Mouse (Mus musculus) natural killer cell, adult 2 months (primary cell): ENCODE data around the gene Ahcyl2.

ENCODE experiments used
- DNase-seq, 2 experiments: peaks; one replicate each; pipeline ENCODE4 v3.0.0; 2022; ENCODE audit warnings: low spot score in 2 of 2

Ahcyl2 gene

GRCm38 (mm10) chr6:29910631-29911030 is 142.8 kb downstream of the Ahcyl2 start:
- DNase-seq, result no peak

GRCm38 (mm10) chr6:29913673-29914072 is 145.9 kb downstream of the Ahcyl2 start:
- no peak for DNase-seq

DNA sequence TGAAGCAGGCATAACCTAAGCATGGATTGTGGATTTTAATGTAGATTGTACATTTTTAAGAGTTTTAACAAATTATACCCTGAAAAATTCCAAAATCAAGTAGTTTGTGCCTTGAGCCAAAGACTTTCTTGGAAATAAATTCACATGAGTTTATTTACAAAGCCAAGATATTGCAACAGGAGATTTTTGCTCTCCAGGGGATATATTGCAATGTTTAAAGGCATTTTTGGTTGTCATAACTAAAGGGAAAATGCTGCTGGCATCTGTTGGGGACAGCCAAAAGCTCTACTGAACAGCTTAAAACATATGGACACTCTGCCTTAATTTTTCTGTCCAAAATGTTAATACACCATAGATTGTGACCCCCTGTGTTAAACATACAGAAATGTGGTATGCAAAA is 146.3 kb downstream of the Ahcyl2 start:
- DNase-seq, result no peak

- no peak for DNase-seq
Measured at GRCm38 (mm10) chr6:29915836-29916235, 148.0 kb downstream of the Ahcyl2 start.

DNA sequence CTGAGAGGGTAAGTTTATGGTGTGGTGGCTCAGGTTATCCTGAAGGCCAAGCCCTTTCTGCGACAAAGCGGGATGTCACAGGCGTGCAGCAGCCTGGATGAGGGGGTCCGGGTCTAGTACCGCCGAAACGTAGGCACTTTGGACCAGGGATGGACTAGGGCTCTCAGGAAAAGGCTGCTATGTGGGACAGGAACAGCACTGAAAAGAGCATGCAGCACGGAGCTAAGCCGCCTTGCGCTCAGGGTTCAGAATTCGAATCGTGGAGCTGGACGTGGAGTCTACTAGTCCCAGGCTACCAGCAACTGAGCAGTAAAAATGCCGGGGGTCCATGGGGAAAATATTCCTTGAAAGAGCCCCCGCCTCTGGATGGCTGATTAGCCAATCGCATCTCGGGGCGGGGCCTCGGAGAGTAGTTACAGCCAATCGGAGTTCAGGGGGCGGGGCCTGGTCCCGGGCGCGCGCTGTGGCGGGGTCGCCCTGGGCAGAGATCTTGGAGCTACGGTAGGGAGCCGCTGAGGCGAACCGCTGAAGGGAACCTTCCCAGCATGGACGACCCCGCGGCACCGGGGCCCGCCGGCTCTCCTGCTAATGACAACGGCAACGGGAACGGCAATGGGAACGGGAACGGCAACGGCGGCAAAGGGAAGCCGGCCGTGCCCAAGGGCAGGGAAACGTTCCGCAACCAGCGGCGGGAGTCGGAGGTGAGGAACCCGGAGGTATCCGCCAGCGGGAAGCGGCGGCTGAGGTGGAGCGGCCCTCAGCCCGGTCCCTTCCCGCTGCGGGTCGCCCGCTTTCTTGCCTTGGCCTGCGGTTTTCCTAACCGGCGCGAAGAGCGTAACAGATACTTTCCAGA is 148.9 kb downstream of the Ahcyl2 start, which contains the start of gene Strip2:
Gene Strip2 (plus strand): TSS at position 483 of the 853 bp plus-strand sequence.
- DNase-seq, result peak; percentile 60 to 65

- no peak for DNase-seq
Measured at GRCm38 (mm10) chr6:29917383-29917720, 149.5 kb downstream of the Ahcyl2 start.

DNA sequence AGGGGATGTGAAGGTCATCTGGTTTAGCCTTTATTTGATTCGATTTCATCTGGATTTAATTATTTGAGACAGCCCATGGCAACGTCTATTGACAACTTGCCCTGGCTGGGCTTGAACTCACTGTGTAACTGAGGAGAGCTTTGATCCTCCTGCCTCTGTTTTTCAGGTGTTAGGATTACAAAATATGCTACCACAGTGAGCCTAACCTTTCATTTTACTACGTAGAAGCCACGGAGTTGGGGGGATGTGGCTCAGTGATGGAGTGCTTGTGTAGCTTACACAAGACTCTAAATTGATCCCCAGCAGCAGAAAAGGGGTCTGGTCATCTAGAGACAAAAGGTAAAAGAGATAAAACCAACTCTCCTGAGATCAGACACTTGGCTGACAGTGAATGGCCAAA is 150.1 kb downstream of the Ahcyl2 start:
- no peak for DNase-seq

DNA sequence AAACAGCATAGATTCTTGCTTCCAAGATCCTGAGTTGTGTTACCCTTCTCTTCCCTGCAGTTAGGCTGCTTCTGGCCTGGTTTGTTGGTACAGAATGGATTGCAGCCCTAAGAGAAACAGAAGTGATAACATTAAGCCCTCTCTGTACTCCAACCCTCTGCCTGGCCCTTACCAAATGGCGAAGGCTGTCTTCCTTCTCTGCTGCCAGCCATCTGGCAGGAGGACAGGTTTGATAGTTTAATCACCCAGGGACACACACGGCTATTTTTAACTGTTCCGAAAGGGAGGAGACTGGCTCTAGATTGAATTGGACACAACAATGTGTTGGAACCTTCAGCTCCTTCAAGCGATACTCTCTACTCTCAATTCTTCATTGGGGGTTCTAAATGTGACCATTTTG is 155.7 kb downstream of the Ahcyl2 start:
- DNase-seq, result no peak

GRCm38 (mm10) chr6:29925594-29926219 is 157.9 kb downstream of the Ahcyl2 start:
- DNase-seq, result no peak

DNA sequence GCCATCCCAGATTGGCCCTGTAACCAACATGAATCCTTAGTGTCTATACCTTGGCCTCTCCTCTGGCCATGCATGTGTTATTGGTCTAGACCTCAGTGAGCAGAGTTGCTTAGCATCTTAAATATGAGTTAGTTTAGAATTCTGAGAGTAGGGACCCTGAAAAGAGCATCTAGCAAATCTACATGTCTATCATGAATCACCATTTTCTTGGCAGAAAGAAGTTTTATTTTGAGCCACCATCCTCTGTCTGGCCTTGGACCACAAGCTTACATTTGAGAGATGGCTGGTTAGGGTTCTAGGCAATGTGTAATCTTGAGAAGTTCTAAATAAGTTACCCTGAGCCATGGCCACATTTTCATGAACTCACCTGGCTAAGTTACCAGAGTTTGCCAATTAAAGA is 162.3 kb downstream of the Ahcyl2 start:
- DNase-seq, result no peak

DNA sequence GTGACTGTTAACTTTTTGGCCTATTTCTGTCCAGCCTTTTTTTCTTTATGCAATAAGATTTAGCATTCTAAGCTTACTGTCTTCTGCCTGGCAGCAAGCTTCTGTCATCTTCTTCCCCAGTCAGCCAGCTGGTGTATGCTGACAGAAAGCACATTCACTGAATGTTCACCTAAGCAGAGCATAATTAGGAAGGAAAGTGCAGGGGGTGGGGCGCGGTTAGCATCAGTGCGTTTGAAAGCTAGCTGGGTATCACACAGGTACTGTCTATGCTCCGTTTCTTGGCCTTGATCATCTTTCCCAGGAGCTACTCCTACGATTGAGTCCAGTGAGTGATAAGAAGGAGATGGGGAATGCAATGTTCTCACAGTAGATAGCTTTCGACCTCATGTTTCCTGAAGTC is 162.9 kb downstream of the Ahcyl2 start:
- DNase-seq, result no peak

DNA sequence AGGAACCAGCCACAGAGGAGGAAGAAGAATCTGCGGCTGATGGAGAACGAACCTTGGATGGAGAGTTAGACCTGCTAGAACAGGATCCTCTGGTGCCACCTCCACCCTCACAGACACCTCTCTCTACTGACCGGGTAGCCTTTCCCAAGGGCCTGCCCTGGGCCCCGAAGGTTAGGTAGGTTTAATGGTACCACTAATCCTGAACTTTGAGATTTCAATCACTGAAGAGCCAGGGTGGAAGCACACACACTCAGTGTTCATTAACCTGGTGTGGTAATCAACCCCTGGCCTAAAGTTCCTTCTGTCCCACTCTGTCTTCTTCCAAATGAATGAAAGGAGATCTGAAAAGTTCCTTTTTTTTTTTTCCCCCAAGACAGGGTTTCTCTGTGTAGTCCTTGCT is 163.4 kb downstream of the Ahcyl2 start:
- no peak for DNase-seq

DNA sequence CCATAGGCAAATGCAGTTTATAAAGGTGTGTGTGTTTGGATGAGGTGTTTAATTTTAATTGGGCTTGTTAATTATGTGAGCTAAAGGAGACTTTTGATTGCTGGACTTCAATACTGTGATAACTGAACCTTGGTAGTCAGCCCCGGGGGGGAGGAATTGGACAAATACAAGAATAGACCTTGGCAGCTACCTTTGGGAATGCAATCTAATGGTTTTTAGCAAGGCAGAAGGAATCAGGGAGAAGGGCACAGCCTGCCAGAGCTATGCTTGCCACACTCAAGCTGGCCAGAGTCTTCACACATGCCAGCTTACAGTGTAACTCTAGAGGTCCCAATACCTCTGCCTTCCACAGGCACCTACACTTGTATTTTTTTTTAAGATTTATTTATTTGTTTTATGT is 167.9 kb downstream of the Ahcyl2 start:
- no peak for DNase-seq

- DNase-seq, result no peak
Measured at GRCm38 (mm10) chr6:29940428-29940827, 172.6 kb downstream of the Ahcyl2 start.

GRCm38 (mm10) chr6:29941036-29941435 is 173.2 kb downstream of the Ahcyl2 start:
- no peak for DNase-seq

DNA sequence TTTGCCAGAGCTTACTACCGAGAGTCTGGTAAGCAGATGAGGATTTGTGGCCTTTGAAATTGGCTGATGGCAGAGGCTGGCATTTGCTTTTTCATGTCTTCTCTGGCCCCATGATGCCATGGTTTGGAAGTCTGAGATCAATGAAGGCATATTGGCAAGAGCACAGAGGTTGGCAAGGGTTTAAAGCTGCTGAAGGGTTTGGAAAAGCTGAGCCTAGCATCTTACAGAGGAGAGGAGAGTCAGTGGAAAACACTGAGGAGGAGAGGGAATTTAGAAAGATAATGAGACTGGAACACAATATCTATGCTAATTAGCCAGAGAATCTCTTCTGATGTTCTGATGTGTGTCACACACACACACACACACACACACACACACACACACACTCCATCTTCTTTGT is 176.7 kb downstream of the Ahcyl2 start:
- no peak for DNase-seq

- no peak for DNase-seq
Measured at GRCm38 (mm10) chr6:29946568-29946967, 178.8 kb downstream of the Ahcyl2 start.

DNA sequence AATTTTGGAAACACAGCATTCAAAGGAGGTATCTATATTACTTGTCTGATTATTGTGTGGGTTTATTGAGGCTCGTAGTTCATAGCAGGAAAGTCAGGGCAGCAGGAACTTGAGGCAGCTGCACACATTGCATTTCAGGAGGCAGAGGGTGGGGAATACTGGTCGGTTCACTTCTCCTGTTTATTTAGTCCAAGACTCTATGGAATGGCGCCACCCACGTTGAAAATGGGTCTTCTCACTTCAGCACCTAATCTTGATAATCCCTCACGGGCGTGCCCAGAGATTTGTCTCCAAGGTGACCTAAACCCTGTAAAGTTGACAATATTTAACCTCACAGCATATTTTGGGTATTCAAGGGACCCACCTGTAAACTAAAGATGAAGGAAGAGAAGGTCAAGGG is 180.0 kb downstream of the Ahcyl2 start:
- DNase-seq, result no peak

- DNase-seq, result no peak
Measured at GRCm38 (mm10) chr6:29956749-29957148, 188.9 kb downstream of the Ahcyl2 start.

DNA sequence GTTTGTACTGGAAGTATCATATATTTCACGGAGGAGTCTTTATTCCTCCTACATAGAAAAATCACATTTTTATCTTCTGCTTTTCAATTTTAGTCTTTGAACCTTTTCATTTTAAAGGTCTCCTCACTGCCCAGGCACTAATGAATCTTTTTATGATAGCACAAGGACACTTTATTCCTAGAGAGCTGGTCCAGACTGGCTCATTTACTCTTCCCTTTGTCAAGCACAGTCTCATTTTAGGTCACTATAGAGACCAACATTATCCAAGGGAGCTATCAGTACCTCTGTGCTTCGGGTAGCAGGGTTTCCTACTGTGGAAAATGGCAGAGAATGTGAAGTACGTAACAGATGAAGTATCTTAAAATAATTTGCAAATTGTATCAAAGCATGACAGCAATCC is 190.9 kb downstream of the Ahcyl2 start:
- no peak for DNase-seq

DNA sequence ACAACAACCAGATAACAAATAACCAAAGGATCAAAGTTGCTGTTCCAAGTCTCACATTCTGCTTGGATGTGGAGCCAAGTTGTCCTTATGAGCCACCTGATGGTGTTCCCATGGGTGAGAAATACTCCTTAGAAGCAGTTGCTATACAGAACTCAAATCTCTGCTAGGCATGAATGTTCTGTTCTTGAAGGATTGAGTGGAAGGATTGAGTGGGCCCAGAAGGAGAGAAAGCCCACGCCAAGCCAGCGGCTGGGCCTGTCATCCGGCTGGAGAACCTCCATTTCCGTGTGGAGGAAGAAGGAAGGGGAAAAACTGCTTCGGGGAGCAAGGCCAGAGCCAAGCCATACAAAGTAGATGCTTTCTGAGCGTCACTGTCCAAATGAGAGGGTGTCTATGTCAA is 193.3 kb downstream of the Ahcyl2 start:
- no peak for DNase-seq
